Mouse (Mus musculus) hindbrain, embryonic 16.5 days (tissue): ENCODE data around the gene Adcy2. TPM values are rescaled to one million over a fixed set of nuclear protein-coding genes. Genes with fewer than 3 reads are reported as not detected.

ENCODE experiments used
- ATAC-seq: fragments of 200-750 bp; cut with Nextera tagmentation; 2 replicates; pipeline ENCODE4 v1.8.0; 2017; ENCODE audit warnings: moderate TSS enrichment, moderate library complexity
- H3K27ac ChIP-seq: fragments of 300-500 bp; sonication (generic); 2 replicates; pipeline ENCODE4 v1.5.1; 2014; ENCODE audit warnings: low read depth, mild to moderate bottlenecking, control low read depth, low read length, moderate library complexity
- H3K27me3 ChIP-seq: fragments of 300-500 bp; sonication (generic); replicated peaks from 2 replicates; pipeline ENCODE4 v1.6.1; 2014; ENCODE audit warnings: low read length; ENCODE audit not compliant: control insufficient read depth, insufficient read depth
- H3K36me3 ChIP-seq: fragments of 300-500 bp; sonication (generic); 2 replicates; pipeline ENCODE4 v1.6.1; 2014; ENCODE audit warnings: mild to moderate bottlenecking, low read length, moderate library complexity, mixed read lengths; ENCODE audit not compliant: control insufficient read depth, insufficient read depth
- H3K4me1 ChIP-seq: fragments of 300-500 bp; sonication (generic); 2 replicates; pipeline ENCODE4 v1.6.1; 2014; ENCODE audit warnings: low read depth, low read length; ENCODE audit not compliant: control insufficient read depth, insufficient read depth
- H3K4me2 ChIP-seq: fragments of 300-500 bp; sonication (generic); 2 replicates; pipeline ENCODE4 v1.6.1; 2014; ENCODE audit warnings: mild to moderate bottlenecking, low read length, control low read depth, moderate library complexity
- H3K4me3 ChIP-seq: fragments of 300-500 bp; sonication (generic); 2 replicates; pipeline ENCODE4 v1.5.1; 2014; ENCODE audit warnings: mild to moderate bottlenecking, low read length, control low read depth, moderate library complexity
- H3K9ac ChIP-seq: fragments of 300-500 bp; sonication (generic); 2 replicates; pipeline ENCODE4 v1.6.1; 2014; ENCODE audit warnings: low read depth, mild to moderate bottlenecking, control low read depth, low read length, moderate library complexity
- H3K9me3 ChIP-seq: fragments of 300-500 bp; sonication (generic); 2 replicates; pipeline ENCODE4 v1.6.1; 2014; ENCODE audit warnings: mild to moderate bottlenecking, low read length, moderate library complexity; ENCODE audit not compliant: control insufficient read depth
- WGBS: fragments of 180-500 bp; shearing (Covaris S2); extraction: QIAGEN DNeasy Blood & Tissue Kit; methylation state at CpG from one replicate; pipeline ENCODE4 v1.1.7; 2014; 5-methylcytosine and 5-hydroxymethylcytosine counted together
- polyA plus RNA-seq: library from polyadenylated mRNA; unstranded; fragments of >200 nt; fragmentation: Nextera tagmentation; extraction: Ambion mirVana; gene quantifications from 2 replicates; pipeline ENCODE4 v1.2.1, GENCODE M21; 2015

The Adcy2 gene
- polyA plus RNA-seq, 1 experiment from 2014 or later, result 7.7 TPM

DNA sequence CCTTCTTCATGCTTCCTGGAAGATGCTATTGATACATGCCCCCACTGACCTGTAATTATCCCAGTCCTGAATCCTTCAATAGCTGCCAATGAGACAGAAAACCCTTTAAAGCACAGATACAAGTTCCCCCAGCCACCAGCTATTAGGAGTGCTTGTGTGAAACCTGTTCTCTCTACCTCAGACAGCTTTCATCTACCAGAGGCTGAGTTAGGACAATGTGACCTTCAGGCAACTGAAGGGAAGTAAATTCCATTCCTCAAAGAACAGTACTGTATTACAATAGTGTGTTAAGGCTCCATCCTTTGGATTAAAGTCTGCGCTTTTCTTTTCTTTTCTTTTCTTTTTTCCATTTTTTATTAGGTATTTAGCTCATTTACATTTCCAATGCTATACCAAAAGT is 356.6 kb downstream of the Adcy2 start:
- ATAC-seq, result no peak
- H3K36me3 ChIP-seq, result no peaks in the 10 kb centered on the region
- no peaks in the 10 kb centered on the region for H3K27me3 ChIP-seq
- no peak overlapping the region for H3K4me2 ChIP-seq
- H3K4me1 ChIP-seq, result no peaks in the 10 kb centered on the region
- H3K9ac ChIP-seq, result no peak overlapping the region
- H3K4me3 ChIP-seq, result no peak overlapping the region
- no peak overlapping the region for H3K27ac ChIP-seq
- WGBS, result 98% methylated on average over 1 of the region's 1 CpGs
- no peaks in the 10 kb centered on the region for H3K9me3 ChIP-seq

DNA sequence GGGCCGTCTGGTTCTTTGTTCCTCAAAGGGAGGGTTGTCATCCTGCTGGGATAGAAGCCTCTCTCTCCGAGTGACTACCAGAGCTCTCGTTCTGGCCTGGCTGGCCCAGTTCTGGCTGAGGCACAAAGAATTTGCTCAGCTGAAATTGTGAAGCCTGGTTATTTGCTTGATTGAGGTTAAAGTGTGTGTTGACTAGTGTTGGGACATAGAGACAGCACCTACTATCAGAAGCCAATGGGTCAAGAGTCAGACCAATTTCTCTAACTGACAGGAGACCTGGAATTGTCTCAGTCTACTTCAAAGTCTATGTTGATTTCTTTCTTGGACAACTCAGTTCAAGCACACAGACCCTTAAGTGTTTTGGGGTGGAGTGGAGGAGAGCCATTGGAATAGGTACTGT is 372.3 kb downstream of the Adcy2 start:
- Histone ChIP-seq H3K27me3 (no peaks in the 10 kb centered on the region), H3K27ac (no peak overlapping the region), H3K4me2 (no peak overlapping the region), H3K36me3 (no peaks in the 10 kb centered on the region), H3K4me1 (no peaks in the 10 kb centered on the region), H3K4me3 (no peak overlapping the region), H3K9ac (no peak overlapping the region), H3K9me3 (no peaks in the 10 kb centered on the region)
- ATAC-seq, result no peak
- WGBS, result 77% methylated on average over 3 of the region's 3 CpGs

DNA sequence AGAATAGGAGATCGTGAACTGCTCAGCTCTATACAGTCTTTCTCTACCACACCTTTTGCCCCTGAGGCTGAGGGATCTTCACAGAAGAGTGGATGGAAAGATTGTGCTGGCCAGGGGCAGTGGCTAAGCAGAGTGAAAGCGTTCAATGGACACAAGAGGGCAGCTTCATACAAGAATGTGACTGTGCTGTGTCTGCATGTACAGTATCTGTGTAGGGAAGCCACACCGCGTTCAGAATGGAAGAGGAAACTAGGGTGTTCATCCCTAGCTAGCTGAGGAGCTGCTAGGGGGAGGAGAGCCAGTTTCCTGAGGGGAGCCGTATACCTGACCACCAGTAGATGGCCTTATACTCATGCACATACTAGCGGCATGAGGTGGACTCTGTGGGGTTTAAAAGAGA is 376.5 kb downstream of the Adcy2 start:
- peak; percentile 94 for ATAC-seq
- WGBS, result 63% methylated on average over 6 of the region's 6 CpGs

DNA sequence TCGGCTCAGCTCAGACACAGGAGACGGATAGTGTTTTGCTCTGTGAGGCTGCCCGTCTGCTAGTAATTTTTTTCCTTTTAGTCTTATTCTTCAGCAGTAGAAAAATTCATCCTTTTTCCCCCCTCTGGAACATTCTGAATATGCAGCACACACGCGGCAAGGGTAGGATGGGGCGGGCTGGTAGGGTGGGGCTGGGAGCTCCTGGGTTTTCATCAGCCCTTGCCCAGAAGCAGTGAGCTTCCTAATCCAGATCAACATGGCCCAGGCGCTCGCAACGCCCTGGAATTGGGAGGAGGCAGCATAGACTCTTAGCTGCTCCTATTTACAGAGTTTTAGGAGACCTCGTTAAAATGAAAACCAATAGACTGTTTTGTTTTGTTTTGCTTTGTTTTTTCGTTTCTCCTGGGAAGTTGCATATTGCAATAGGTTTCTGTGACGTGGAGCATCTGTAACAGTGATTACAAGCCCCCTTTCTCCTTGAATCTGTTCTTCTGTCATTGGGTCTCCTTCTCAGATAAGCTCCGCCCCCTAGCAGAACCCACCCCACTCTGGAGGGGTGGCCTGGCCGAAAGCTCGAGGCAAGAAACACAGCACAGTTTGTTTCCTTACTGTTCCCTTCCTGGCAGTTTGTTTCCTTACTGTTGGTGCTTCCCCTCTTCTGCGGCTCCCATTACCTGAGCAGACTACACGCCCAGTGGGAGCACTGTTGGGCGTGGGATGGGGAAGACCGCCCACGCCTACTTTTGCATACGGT is 391.5 kb downstream of the Adcy2 start:
- Histone ChIP-seq H3K4me1 (no peaks in the 10 kb centered on the region; the same call in 1 of the 2 replicates), H3K9me3 (no peaks in the 10 kb centered on the region), H3K27ac (peak overlapping the region; percentile 36), H3K4me2 (peak overlapping the region; percentile 25), H3K36me3 (no peaks in the 10 kb centered on the region), H3K27me3 (no peaks in the 10 kb centered on the region), H3K9ac (0 out of 2 replicates have a peak overlapping the region, but pooled peaks have one; percentile 4), H3K4me3 (no peak overlapping the region)
- ATAC-seq, result peak; percentile 60
- WGBS, result 53% methylated on average over 21 of the region's 21 CpGs

More for the DNA sequence above, 376.5 kb downstream of the Adcy2 start:
- Histone ChIP-seq H3K4me3 (no peak overlapping the region), H3K4me2 (no peak overlapping the region), H3K4me1 (no peaks in the 10 kb centered on the region), H3K27me3 (no peaks in the 10 kb centered on the region), H3K9me3 (no peaks in the 10 kb centered on the region), H3K36me3 (no peaks in the 10 kb centered on the region), H3K27ac (no peak overlapping the region), H3K9ac (no peak overlapping the region)

DNA sequence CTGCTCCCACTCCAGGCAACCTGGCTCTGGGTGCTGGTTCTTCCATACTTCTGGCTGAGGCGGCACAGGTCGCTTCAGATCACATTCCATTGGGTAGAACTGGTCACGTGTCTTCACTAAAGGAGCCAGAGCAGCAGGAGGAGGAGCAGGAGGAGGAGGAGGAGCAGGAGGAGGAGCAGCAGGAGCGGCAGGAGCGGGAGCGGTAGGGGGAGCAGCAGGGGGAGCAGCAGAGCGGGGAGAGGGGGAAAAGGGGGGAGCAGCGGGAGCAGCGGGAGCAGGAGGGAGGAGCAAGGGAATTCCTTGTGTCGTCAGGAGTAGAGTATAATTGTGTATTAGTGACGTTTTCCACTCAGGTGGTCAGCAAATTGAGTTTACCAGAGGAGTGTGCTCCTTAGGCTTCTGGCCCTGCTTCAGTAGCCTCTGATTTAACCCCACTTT is 393.6 kb downstream of the Adcy2 start:
- WGBS, result 3% methylated on average over 11 of the region's 11 CpGs
- ATAC-seq, result peak; percentile 76
- Histone ChIP-seq H3K9ac (no peak overlapping the region), H3K27ac (no peak overlapping the region), H3K4me1 (no peaks in the 10 kb centered on the region; the same call in none of the 2 replicates), H3K4me2 (peak overlapping the region; percentile 52), H3K9me3 (no peaks in the 10 kb centered on the region), H3K36me3 (no peaks in the 10 kb centered on the region), H3K27me3 (no peaks in the 10 kb centered on the region), H3K4me3 (peak overlapping the region; percentile 32)

DNA sequence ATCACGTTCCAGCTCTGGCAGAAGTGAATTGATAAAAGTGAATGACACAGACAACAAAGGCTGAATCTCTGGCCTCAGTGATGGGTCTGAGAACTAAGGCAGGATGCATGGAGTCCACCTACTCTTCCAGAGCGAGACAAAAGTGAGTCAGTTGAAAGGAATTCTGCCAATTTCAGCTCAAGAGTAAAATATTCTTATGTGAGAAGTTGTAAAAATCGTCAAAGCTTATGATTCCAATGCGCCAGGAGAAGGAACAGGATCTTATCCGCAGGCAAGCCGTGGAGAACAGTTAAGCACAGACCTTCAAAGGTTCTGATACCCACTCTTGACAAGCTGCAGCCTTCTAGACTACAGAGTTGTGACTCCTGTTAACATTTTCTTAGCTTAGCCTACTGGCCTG is 396.3 kb downstream of the Adcy2 start:
- H3K27me3 ChIP-seq, result no peaks in the 10 kb centered on the region
- no peak overlapping the region for H3K4me3 ChIP-seq
- no peak for ATAC-seq
- H3K4me2 ChIP-seq, result no peak overlapping the region
- H3K36me3 ChIP-seq, result no peaks in the 10 kb centered on the region
- no peak overlapping the region for H3K27ac ChIP-seq
- H3K9ac ChIP-seq, result no peak overlapping the region
- WGBS, result 84% methylated on average over 6 of the region's 6 CpGs
- H3K4me1 ChIP-seq, result no peaks in the 10 kb centered on the region; the same call in none of the 2 replicates
- no peaks in the 10 kb centered on the region for H3K9me3 ChIP-seq

DNA sequence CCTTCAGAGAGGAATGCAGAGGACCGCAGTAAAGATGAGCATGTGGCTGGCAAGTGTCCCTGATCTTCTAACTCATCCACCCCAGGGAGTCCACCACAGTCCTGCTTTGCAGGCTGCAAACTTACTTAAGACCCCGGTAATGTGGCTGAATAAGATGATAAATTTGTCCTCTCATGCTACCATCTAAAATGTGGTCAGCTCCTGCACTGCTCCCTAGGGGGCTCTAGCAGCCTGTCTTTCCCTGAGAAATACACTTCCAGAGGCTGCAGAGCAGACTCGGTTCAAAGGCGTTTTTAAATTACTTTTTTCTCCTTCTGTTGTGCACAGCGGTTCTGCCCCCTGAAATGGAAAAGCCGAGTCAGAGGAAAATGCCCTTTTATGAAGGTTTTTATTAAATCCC is 398.2 kb downstream of the Adcy2 start:
- WGBS, result 10% methylated on average over 6 of the region's 6 CpGs
- Histone ChIP-seq H3K27ac (no peak overlapping the region), H3K36me3 (no peaks in the 10 kb centered on the region), H3K4me3 (no peak overlapping the region), H3K9ac (0 out of 2 replicates have a peak overlapping the region, but pooled peaks have one; percentile 5), H3K9me3 (no peaks in the 10 kb centered on the region), H3K27me3 (no peaks in the 10 kb centered on the region), H3K4me2 (no peak overlapping the region), H3K4me1 (peaks cover 3% of the 10 kb centered on the region)
- peak; percentile 46 for ATAC-seq

DNA sequence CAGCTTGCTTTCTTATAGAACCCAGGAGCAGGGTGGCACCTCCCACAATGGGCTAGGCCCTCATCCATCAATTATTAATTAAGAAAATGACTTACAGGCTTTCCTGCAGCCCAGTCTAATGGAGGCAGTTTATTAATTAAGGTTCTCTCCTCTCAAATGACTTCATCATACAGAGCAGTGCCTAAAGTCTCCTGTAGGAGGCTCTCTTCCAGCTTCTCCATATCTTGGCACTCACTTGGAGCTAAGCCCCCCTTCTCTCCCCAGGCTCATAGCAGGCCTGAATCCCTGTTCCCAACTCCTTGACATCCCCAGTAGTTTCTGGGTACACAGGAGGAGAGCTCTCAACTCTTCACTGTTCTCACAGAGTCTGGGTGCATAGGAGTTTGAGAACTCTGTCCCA is 400.4 kb downstream of the Adcy2 start:
- no peak overlapping the region for H3K9ac ChIP-seq
- H3K4me1 ChIP-seq, result peaks cover 3% of the 10 kb centered on the region
- H3K27ac ChIP-seq, result no peak overlapping the region
- ATAC-seq, result no peak
- no peaks in the 10 kb centered on the region for H3K9me3 ChIP-seq
- no peaks in the 10 kb centered on the region for H3K36me3 ChIP-seq
- no peak overlapping the region for H3K4me2 ChIP-seq
- H3K27me3 ChIP-seq, result no peaks in the 10 kb centered on the region
- no peak overlapping the region for H3K4me3 ChIP-seq

DNA sequence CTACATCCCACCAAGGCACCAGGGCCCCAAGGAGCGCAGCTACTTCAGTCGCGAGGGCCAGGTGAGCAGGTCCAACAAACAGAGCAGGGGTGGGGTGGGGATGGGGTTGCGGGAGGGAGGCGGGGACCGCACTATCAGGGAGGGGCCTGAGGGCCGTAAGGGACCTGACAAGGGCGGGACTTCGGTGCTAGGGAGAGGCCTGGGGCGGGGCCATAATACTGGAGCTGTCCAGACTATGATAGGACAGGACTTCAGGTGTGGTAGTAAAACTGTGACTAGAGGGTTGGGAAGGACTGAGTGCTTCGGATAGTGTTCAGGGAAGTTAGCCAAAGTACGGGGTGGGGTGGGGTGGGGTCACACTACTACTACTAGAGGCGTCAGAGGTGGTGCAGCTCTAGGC is 401.7 kb downstream of the Adcy2 start:
- H3K9ac ChIP-seq, result peak overlapping the region; percentile 55; the same call in 1 of the 2 replicates
- H3K4me3 ChIP-seq, result peak overlapping the region; percentile 37
- no peaks in the 10 kb centered on the region for H3K9me3 ChIP-seq
- peak overlapping the region; percentile 64 for H3K4me2 ChIP-seq
- H3K4me1 ChIP-seq, result peaks cover 3% of the 10 kb centered on the region
- H3K27me3 ChIP-seq, result no peaks in the 10 kb centered on the region
- peak; percentile 35 for ATAC-seq
- H3K36me3 ChIP-seq, result peaks cover 3% of the 10 kb centered on the region; the same call in 1 of the 2 replicates
- WGBS, result 21% methylated on average over 13 of the region's 13 CpGs
- no peak overlapping the region for H3K27ac ChIP-seq
